ENCODE assay signal across 25 mouse cellular contexts in the genomic region with DNA sequence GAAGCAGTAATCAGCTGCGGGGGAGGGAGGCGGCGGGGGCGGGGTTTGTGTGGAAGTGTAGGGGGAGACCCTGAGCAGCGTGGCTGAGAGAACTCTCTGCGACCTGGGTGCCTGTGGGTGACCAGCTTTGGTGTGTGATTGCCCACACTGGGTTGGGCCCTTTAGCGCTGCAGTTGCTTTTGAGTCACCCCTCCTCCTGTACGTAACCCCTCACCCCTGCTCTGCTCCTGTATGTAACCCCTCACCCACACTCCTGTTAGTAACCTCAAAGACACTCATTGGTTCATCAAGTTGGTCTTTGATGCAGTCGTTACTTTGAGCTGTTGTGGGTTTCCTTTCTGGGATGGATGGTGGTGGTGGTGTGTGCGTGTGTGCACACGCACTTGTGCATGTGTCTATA. TPM values are rescaled to one million over a fixed set of nuclear protein-coding genes. Genes with fewer than 3 reads are reported as not detected.
DNase-seq lines count a peak whose midpoint lies in the region; ATAC-seq and TF ChIP-seq lines count a peak whose summit lies in the region.
"Had no signal": no experiment of that assay in that cellular context is flagged by ENCODE, and none has a peak within 500 bp of the region (broad histone marks: within the 10 kb centered on the region; RNA-seq: fewer than 3 reads in every experiment).

No protein-coding gene starts in this region.

- H3K9ac ChIP-seq in forebrain, embryonic 14.5 days (ENCODE audit: low read length) = no peak overlapping the region
- no peak overlapping the region for H3K9ac ChIP-seq in midbrain, embryonic 11.5 days (ENCODE audit: low read length)
- H3K9ac ChIP-seq: embryonic facial prominence, embryonic 15.5 days; forebrain, embryonic 15.5 days; heart, embryonic 13.5 days; hindbrain, embryonic 13.5 days; midbrain, embryonic 12.5 days had no signal

- no peak for ATAC-seq in forebrain, embryonic 14.5 days
- ATAC-seq in midbrain, embryonic 11.5 days (ENCODE audit: low FRiP score) = no peak
- ATAC-seq: forebrain, embryonic 15.5 days had no signal

- no peak for TF ChIP-seq CTCF in E14TG2a.4 (conservative IDR thresholded peaks at IDR 0.05; ENCODE audit: low read length)

- 80% methylated on average over 11 of the region's 11 CpGs for WGBS in forebrain, embryonic 14.5 days
- WGBS in midbrain, embryonic 11.5 days = 79% methylated on average over 11 of the region's 11 CpGs

- H3K4me1 ChIP-seq in E14TG2a.4 (replicated peaks; ENCODE audit: low read depth, low read length) = peaks cover 24% of the 10 kb centered on the region
- no peaks in the 10 kb centered on the region for H3K4me1 ChIP-seq in forebrain, embryonic 14.5 days (ENCODE audit: control insufficient read depth, insufficient read depth, low read length)
- no peaks in the 10 kb centered on the region for H3K4me1 ChIP-seq in midbrain, embryonic 11.5 days (ENCODE audit: control insufficient read depth, insufficient read depth, low read length)
- H3K4me1 ChIP-seq: embryonic facial prominence, embryonic 15.5 days; forebrain, embryonic 15.5 days; heart, embryonic 13.5 days had no signal

- H3K27me3 ChIP-seq in E14TG2a.4 (ENCODE audit: insufficient read depth, low read length) = peaks cover 26% of the 10 kb centered on the region
- H3K27me3 ChIP-seq in forebrain, embryonic 14.5 days (replicated peaks; ENCODE audit: control insufficient read depth, insufficient read depth, low read length) = no peaks in the 10 kb centered on the region
- no peaks in the 10 kb centered on the region for H3K27me3 ChIP-seq in midbrain, embryonic 11.5 days (ENCODE audit: control insufficient read depth, insufficient read depth, low read length)
- H3K27me3 ChIP-seq: embryonic facial prominence, embryonic 15.5 days; forebrain, embryonic 15.5 days; midbrain, embryonic 12.5 days had no signal

- 0 out of 2 replicates have a peak overlapping the region, but pooled peaks have one; percentile 13 for H3K4me3 ChIP-seq in E14TG2a.4 (replicated peaks; ENCODE audit: low read length)
- no peak overlapping the region for H3K4me3 ChIP-seq in forebrain, embryonic 14.5 days (ENCODE audit: low read depth, low read length)
- H3K4me3 ChIP-seq in midbrain, embryonic 11.5 days (ENCODE audit: low read depth, low read length) = no peak overlapping the region
- H3K4me3 ChIP-seq: embryonic facial prominence, embryonic 15.5 days; forebrain, embryonic 15.5 days; heart, embryonic 13.5 days; hindbrain, embryonic 13.5 days; limb, embryonic 10.5 days; midbrain, embryonic 12.5 days had no signal

- DNase-seq in CD4-positive, CD25-positive, alpha-beta regulatory T cell, adult 2 months (ENCODE audit: low read depth, low spot score) = peak; percentile 51
- DNase-seq in thymus, adult 18-20 months = peak; percentile 56 to 76
- peak; percentile 74 to 81 for DNase-seq in thymus, postnatal 36 days
- DNase-seq in forebrain, embryonic 14.5 days (ENCODE audit: low spot score) = no peak
- no peak for DNase-seq in midbrain, embryonic 11.5 days (ENCODE audit: low spot score, missing footprints)
- no peak for DNase-seq in lung, postnatal 25 days (ENCODE audit: low spot score)
- DNase-seq: adrenal gland, postnatal 25 days; B cell, adult 2 months; cerebellum, adult 9-10 months; gastrocnemius, postnatal 10 days; heart, adult 18-20 months; heart, postnatal 36 days; kidney, adult 8-10 months; kidney, postnatal 10 days; lung, postnatal 10 days; retina, postnatal 1 day; right cerebral cortex, postnatal 25 days; spleen, adult 18-20 months had no signal

- H3K36me3 ChIP-seq in E14TG2a.4 (ENCODE audit: insufficient read depth, low read length) = no peaks in the 10 kb centered on the region
- H3K36me3 ChIP-seq in forebrain, embryonic 14.5 days (ENCODE audit: control insufficient read depth, insufficient read depth, low read length) = no peaks in the 10 kb centered on the region
- H3K36me3 ChIP-seq in midbrain, embryonic 11.5 days (ENCODE audit: control insufficient read depth, insufficient read depth, low read length) = no peaks in the 10 kb centered on the region
- H3K36me3 ChIP-seq: embryonic facial prominence, embryonic 15.5 days; forebrain, embryonic 15.5 days; heart, embryonic 13.5 days; hindbrain, embryonic 13.5 days; limb, embryonic 10.5 days; midbrain, embryonic 12.5 days had no signal

- no peak overlapping the region for H3K4me2 ChIP-seq in forebrain, embryonic 14.5 days (ENCODE audit: low read length)
- H3K4me2 ChIP-seq in midbrain, embryonic 11.5 days = no peak overlapping the region
- H3K4me2 ChIP-seq: embryonic facial prominence, embryonic 15.5 days; forebrain, embryonic 15.5 days; heart, embryonic 13.5 days; hindbrain, embryonic 13.5 days; midbrain, embryonic 12.5 days had no signal

- no peaks in the 10 kb centered on the region for H3K9me3 ChIP-seq in E14TG2a.4 (ENCODE audit: low read length)
- no peaks in the 10 kb centered on the region for H3K9me3 ChIP-seq in forebrain, embryonic 14.5 days (replicated peaks; ENCODE audit: control insufficient read depth, low read length)
- H3K9me3 ChIP-seq in midbrain, embryonic 11.5 days (ENCODE audit: control insufficient read depth, low read length) = no peaks in the 10 kb centered on the region
- H3K9me3 ChIP-seq: embryonic facial prominence, embryonic 15.5 days; forebrain, embryonic 15.5 days; heart, embryonic 13.5 days; hindbrain, embryonic 13.5 days; limb, embryonic 10.5 days; midbrain, embryonic 12.5 days had no signal

- H3K27ac ChIP-seq in forebrain, embryonic 14.5 days (ENCODE audit: low read depth, low read length) = no peak overlapping the region
- no peak overlapping the region for H3K27ac ChIP-seq in midbrain, embryonic 11.5 days (ENCODE audit: low read depth, low read length)
- H3K27ac ChIP-seq: embryonic facial prominence, embryonic 15.5 days; forebrain, embryonic 15.5 days; heart, embryonic 13.5 days; hindbrain, embryonic 13.5 days; limb, embryonic 10.5 days; midbrain, embryonic 12.5 days had no signal

RNA-seq across cellular contexts. Expression of gene Bicdl1, which starts 29.5 kb away (rescaled TPM):
- 16.0 and 21.8 TPM in 2 replicates for polyA plus RNA-seq in forebrain, embryonic 14.5 days (2014; fragmentation: Nextera tagmentation; extraction: Ambion mirVana)
- polyA plus RNA-seq in midbrain, embryonic 11.5 days (2014; fragmentation: Nextera tagmentation; extraction: Ambion mirVana) = 11.4 and 12.4 TPM in 2 replicates

Comparison
In these comparisons a context has a peak if more than half of its experiments do, and no peak if none do; other contexts are left out.
1. DNase-seq: peak in CD4-positive, CD25-positive, alpha-beta regulatory T cell, adult 2 months (single experiment), thymus, adult 18-20 months (2 of 2) and thymus, postnatal 36 days (2 of 2); none in forebrain, embryonic 14.5 days (single experiment), midbrain, embryonic 11.5 days (single experiment) and lung, postnatal 25 days (single experiment).